Mouse (Mus musculus) neural tube, embryonic 14.5 days (tissue): ENCODE results near the gene Frmd4b. TPM values are rescaled to one million over a fixed set of nuclear protein-coding genes. Genes with fewer than 3 reads are reported as not detected.

ENCODE experiments used
- ATAC-seq: fragments of 200-750 bp; cut with Nextera tagmentation; 2 replicates; pipeline ENCODE4 v1.8.0; 2017; ENCODE audit warnings: low read depth, mild to moderate bottlenecking, moderate TSS enrichment, moderate library complexity
- H3K27ac ChIP-seq: fragments of 300-500 bp; sonication (generic); 2 replicates; pipeline ENCODE4 v1.5.1; 2014; ENCODE audit warnings: low read depth, mild to moderate bottlenecking, control low read depth, low read length, moderate library complexity, mixed read lengths
- H3K27me3 ChIP-seq: fragments of 300-500 bp; sonication (generic); 2 replicates; pipeline ENCODE4 v1.6.1; 2014; ENCODE audit warnings: low read length; ENCODE audit not compliant: control insufficient read depth, insufficient read depth
- H3K36me3 ChIP-seq: fragments of 300-500 bp; sonication (generic); 2 replicates; pipeline ENCODE4 v1.6.1; 2014; ENCODE audit warnings: low read length, mixed read lengths; ENCODE audit not compliant: control insufficient read depth, insufficient read depth
- H3K4me1 ChIP-seq: fragments of 300-500 bp; sonication (generic); 2 replicates; pipeline ENCODE4 v1.6.1; 2014; ENCODE audit warnings: low read length; ENCODE audit not compliant: control insufficient read depth, insufficient read depth
- H3K4me2 ChIP-seq: fragments of 300-500 bp; sonication (generic); 2 replicates; pipeline ENCODE4 v1.6.1; 2014; ENCODE audit warnings: mild to moderate bottlenecking, low read depth, low read length, control low read depth
- H3K4me3 ChIP-seq: fragments of 300-500 bp; sonication (generic); 2 replicates; pipeline ENCODE4 v1.5.1; 2014; ENCODE audit warnings: low read depth, low read length, control low read depth, mixed read lengths
- H3K9ac ChIP-seq: fragments of 300-500 bp; sonication (generic); replicated peaks from 2 replicates; pipeline ENCODE4 v1.6.1; 2014; ENCODE audit warnings: low read depth, mild to moderate bottlenecking, control low read depth, low read length, mixed read lengths
- H3K9me3 ChIP-seq: fragments of 300-500 bp; sonication (generic); 2 replicates; pipeline ENCODE4 v1.6.1; 2016; ENCODE audit warnings: low read length; ENCODE audit not compliant: control insufficient read depth
- WGBS: fragments of 180-500 bp; shearing (Covaris S2); extraction: QIAGEN DNeasy Blood & Tissue Kit; methylation state at CpG from one replicate; pipeline ENCODE4 v1.1.7; 2014; 5-methylcytosine and 5-hydroxymethylcytosine counted together
- polyA plus RNA-seq: library from polyadenylated mRNA; unstranded; fragments of >200 nt; fragmentation: Nextera tagmentation; extraction: Ambion mirVana; gene quantifications from 2 replicates; pipeline ENCODE4 v1.2.1, GENCODE M21; 2014

Frmd4b gene
- polyA plus RNA-seq, 1 experiment from 2014 or later, result 26.8 TPM

- WGBS, result 89% methylated on average over 6 of the region's 6 CpGs
- ATAC-seq, result no peak
Observed at GRCm38 (mm10) chr6:97400446-97400845, 216.9 kb downstream of the Frmd4b start.

GRCm38 (mm10) chr6:97397935-97398334, 219.4 kb downstream of the Frmd4b start:
- H3K4me2 ChIP-seq, result no peak overlapping the region
- no peak overlapping the region for H3K4me3 ChIP-seq
- H3K9me3 ChIP-seq, result no peaks in the 10 kb centered on the region
- H3K36me3 ChIP-seq, result no peaks in the 10 kb centered on the region
- peaks cover 19% of the 10 kb centered on the region; the same call in 1 of the 2 replicates for H3K4me1 ChIP-seq
- no peak for ATAC-seq
- H3K27me3 ChIP-seq, result no peaks in the 10 kb centered on the region
- H3K9ac ChIP-seq, result no peak overlapping the region
- H3K27ac ChIP-seq, result no peak overlapping the region
- WGBS, result 76% methylated on average over 4 of the region's 4 CpGs

More at GRCm38 (mm10) chr6:97400446-97400845, 216.9 kb downstream of the Frmd4b start:
- H3K9me3 ChIP-seq, result no peaks in the 10 kb centered on the region
- H3K36me3 ChIP-seq, result no peaks in the 10 kb centered on the region
- no peak overlapping the region for H3K4me3 ChIP-seq
- no peak overlapping the region for H3K27ac ChIP-seq
- peaks cover 15% of the 10 kb centered on the region; the same call in 1 of the 2 replicates for H3K4me1 ChIP-seq
- H3K4me2 ChIP-seq, result no peak overlapping the region
- no peak overlapping the region for H3K9ac ChIP-seq
- H3K27me3 ChIP-seq, result no peaks in the 10 kb centered on the region

GRCm38 (mm10) chr6:97396957-97397354, 220.4 kb downstream of the Frmd4b start:
- Histone ChIP-seq H3K4me2 (no peak overlapping the region), H3K27me3 (no peaks in the 10 kb centered on the region), H3K36me3 (no peaks in the 10 kb centered on the region), H3K9ac (no peak overlapping the region), H3K27ac (no peak overlapping the region), H3K9me3 (no peaks in the 10 kb centered on the region), H3K4me1 (peaks cover 19% of the 10 kb centered on the region; the same call in 1 of the 2 replicates), H3K4me3 (no peak overlapping the region)
- ATAC-seq, result peak; percentile 39
- WGBS, result 35% methylated on average over 3 of the region's 3 CpGs

GRCm38 (mm10) chr6:97396351-97396956, 220.9 kb downstream of the Frmd4b start:
- H3K4me2 ChIP-seq, result no peak overlapping the region
- WGBS, result 11% methylated on average over 9 of the region's 9 CpGs
- peaks cover 19% of the 10 kb centered on the region; the same call in 1 of the 2 replicates for H3K4me1 ChIP-seq
- ATAC-seq, result peak; percentile 72
- no peak overlapping the region for H3K4me3 ChIP-seq
- H3K27ac ChIP-seq, result peak overlapping the region; percentile 13; the same call in 1 of the 2 replicates
- H3K36me3 ChIP-seq, result no peaks in the 10 kb centered on the region
- no peak overlapping the region for H3K9ac ChIP-seq
- no peaks in the 10 kb centered on the region for H3K9me3 ChIP-seq
- H3K27me3 ChIP-seq, result no peaks in the 10 kb centered on the region

- Histone ChIP-seq H3K4me2 (no peak overlapping the region), H3K4me1 (peaks cover 19% of the 10 kb centered on the region; the same call in 1 of the 2 replicates), H3K9me3 (no peaks in the 10 kb centered on the region), H3K36me3 (no peaks in the 10 kb centered on the region), H3K27ac (peak overlapping the region; percentile 34; the same call in 1 of the 2 replicates), H3K9ac (no peak overlapping the region), H3K4me3 (no peak overlapping the region), H3K27me3 (no peaks in the 10 kb centered on the region)
- ATAC-seq, result 0 out of 2 replicates have a peak, but pooled peaks have one; percentile 16
- WGBS, result 8% methylated on average over 17 of the region's 17 CpGs
Observed at GRCm38 (mm10) chr6:97395477-97396350, 221.6 kb downstream of the Frmd4b start.

- Histone ChIP-seq H3K4me2 (no peak overlapping the region), H3K4me3 (no peak overlapping the region), H3K36me3 (no peaks in the 10 kb centered on the region), H3K4me1 (peaks cover 19% of the 10 kb centered on the region; the same call in 1 of the 2 replicates), H3K9ac (no peak overlapping the region), H3K27ac (peak overlapping the region; percentile 34; the same call in 1 of the 2 replicates), H3K9me3 (no peaks in the 10 kb centered on the region), H3K27me3 (no peaks in the 10 kb centered on the region)
- ATAC-seq, result 0 out of 2 replicates have a peak, but pooled peaks have one; percentile 1
- 16% methylated on average over 12 of the region's 12 CpGs for WGBS
Observed at GRCm38 (mm10) chr6:97394473-97395075, 222.8 kb downstream of the Frmd4b start.

GRCm38 (mm10) chr6:97392912-97393311, 224.4 kb downstream of the Frmd4b start:
- H3K36me3 ChIP-seq, result no peaks in the 10 kb centered on the region
- 95% methylated on average over 3 of the region's 3 CpGs for WGBS
- H3K9ac ChIP-seq, result no peak overlapping the region
- peak overlapping the region; percentile 4; the same call in 1 of the 2 replicates for H3K27ac ChIP-seq
- no peak overlapping the region for H3K4me2 ChIP-seq
- no peak overlapping the region for H3K4me3 ChIP-seq
- no peaks in the 10 kb centered on the region for H3K27me3 ChIP-seq
- H3K9me3 ChIP-seq, result no peaks in the 10 kb centered on the region
- H3K4me1 ChIP-seq, result peaks cover 15% of the 10 kb centered on the region; the same call in 1 of the 2 replicates
- no peak for ATAC-seq

- H3K27ac ChIP-seq, result no peak overlapping the region
- H3K4me1 ChIP-seq, result no peaks in the 10 kb centered on the region
- H3K36me3 ChIP-seq, result no peaks in the 10 kb centered on the region
- no peaks in the 10 kb centered on the region for H3K27me3 ChIP-seq
- H3K4me2 ChIP-seq, result no peak overlapping the region
- no peak overlapping the region for H3K9ac ChIP-seq
- ATAC-seq, result no peak
- H3K4me3 ChIP-seq, result no peak overlapping the region
- no peaks in the 10 kb centered on the region for H3K9me3 ChIP-seq
- WGBS, result 87% methylated on average over 6 of the region's 6 CpGs
Observed at GRCm38 (mm10) chr6:97387388-97387787, 230.0 kb downstream of the Frmd4b start.
